Mouse (Mus musculus): ENCODE measurements around the gene Inpp5f. TPM values are rescaled to one million over a fixed set of nuclear protein-coding genes. Genes with fewer than 3 reads are reported as not detected.
A peak's percentile ranks its signal among the peaks of the same experiment; 100 is the strongest.
"Not testable (repeated sequence)": the region's sequence is repeated elsewhere in the genome, so short reads cannot be mapped to it uniquely, and the experiment has no call there.

The Inpp5f gene
- total RNA-seq, 2 experiments from 2014 or later, result 21.2 to 28.7 TPM

DNA sequence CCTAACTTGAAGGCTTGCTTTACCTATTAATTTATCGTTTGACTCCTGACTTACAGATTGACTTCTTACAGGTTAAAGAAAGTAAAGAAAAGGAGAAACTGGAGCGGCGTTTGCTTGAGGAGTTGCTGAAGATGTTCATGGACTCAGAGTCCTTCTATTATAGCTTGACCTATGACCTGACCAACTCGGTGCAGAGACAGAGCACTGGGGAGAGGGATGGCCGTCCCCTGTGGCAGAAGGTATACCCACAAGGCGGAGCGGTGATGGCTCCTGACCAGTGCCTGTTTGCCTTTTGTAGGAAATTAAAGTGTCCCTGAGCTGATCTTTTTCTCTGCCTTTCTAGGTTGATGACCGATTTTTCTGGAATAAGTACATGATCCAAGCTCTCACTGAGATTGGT is 52.8 kb downstream of the Inpp5f start:
- no peak for DNase-seq

DNA sequence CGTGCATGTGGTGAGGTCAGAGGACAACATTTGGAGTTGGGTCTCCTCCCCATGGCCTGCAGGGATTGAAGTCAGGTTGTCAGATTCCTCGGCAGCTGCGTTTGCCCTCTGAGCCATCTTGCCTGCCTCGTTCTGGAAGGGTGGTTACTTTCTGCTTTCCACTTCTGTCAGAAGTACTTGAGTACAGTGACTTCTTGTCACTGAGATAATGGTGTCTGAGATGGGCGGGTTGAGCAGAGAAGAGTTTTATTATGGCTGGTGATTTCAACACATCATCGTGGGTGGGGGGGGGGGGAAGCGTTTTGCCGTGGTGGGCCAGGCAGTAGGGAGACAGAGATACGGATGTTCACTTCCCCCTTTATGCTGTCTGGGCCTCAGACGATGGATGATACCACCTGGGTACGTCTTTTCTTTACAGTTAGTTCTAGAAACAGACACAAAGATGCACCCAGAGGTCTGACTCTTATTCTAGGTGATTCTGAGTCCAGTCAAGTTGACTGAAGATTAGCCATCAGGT is 53.8 kb downstream of the Inpp5f start:
- no peak for DNase-seq

DNA sequence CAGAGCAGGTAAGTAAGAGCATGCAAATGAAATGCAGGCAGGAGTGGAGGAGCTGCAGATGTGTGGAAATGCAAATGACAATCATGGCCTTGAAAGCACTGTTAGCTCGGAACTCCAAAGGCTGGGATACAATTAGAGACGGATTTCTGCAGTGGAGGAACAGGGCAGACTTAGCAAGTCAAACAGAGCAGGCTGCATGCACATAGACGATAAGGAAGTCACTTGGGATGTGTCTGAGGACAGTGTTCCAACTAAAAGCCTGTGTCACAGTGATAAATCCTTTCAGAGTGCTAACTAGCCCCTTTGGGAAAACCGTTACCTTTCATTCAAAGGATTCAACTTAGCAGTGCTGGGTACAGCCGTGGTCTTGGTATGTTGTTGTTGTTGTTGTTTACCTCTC is 56.7 kb downstream of the Inpp5f start:
- no peak for DNase-seq

DNA sequence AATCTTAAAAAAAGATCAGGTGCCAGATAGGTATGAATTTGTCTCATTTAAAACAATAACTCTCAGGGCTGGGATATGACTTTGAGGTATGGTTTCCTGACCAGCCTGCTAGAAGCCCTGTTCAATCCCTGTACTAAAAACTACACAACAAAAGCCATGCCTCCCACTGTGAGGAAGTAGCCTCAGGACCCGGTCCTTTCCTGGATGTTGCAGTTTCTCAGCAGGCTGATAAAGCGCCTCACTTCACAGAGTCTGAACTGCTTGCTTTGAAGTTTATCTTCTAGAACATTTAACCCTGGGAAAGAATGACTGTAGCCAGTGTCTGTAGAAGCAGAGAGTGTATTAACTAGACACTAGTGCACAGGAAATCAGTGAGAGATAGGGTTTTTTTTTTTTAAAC is 57.7 kb downstream of the Inpp5f start:
- no peak for DNase-seq

DNA sequence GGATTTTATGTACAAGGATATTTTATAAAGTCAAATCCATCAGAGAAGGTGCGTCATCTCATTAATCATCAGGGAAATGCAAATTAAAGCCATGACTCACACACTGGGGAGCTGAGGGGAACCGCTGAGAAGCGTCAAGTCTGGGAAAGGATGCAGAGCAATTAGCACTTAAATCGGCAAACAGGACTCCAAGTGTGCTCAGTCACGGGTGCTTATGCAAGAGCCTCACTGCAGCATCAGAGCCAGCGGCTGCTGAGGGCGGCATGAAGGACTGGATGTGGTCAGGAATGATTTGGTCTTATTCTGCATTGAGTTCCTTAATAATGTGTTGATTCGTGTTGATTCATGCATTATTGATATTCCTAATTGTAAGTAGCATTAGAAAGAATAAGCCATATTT is 60.8 kb downstream of the Inpp5f start:
- peak; percentile 34 to 48 for DNase-seq

DNA sequence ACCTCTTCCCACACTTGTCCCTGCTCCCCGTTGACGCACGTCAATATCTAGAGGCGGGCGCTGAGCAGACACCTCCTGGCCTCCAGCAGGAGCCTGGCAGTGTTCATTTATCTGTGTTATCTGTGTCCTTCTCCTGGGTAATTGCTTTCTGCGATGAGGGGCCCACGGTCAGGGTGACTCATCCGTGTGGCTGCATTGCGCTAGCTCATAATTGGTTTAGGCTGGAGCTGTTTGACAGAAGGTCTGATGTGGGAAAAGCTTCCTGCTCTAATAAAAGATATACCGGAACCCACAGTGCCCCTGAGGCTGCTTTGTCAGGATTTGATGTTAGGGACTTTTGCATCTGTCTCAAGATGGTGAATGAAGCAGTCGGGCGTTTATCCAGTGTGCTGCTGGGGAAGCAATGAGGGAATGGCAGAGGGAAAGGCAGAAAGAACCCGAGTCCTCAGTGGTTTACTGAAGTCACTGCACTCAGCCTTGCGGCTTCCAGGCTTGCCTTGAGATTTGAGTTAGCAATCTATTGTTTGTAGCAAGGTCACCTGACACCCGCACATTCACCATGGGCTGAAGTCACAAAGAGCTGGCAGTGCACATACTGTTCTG is 61.4 kb downstream of the Inpp5f start:
- DNase-seq, result peak; percentile 70 to 80

DNA sequence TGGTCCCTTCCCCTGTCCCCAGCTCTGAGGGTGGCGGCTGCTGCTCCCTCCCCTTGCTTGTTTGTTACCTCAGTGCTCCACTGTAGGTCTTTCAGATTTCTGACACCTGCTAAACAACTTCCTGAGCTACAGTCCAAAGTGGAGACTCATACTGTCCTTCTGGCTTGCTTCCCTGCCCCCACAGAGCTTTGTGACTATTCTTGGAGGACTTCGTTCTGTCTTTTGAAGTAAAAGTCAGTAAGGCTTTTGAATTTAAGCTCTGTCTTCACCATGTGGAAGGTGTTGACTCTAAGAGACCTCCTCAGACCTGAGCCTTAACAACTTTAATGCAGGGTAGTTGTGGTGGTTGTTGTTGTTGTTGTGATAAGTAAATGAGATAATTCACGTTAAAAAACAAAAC is 67.4 kb downstream of the Inpp5f start:
- DNase-seq, result no peak

DNA sequence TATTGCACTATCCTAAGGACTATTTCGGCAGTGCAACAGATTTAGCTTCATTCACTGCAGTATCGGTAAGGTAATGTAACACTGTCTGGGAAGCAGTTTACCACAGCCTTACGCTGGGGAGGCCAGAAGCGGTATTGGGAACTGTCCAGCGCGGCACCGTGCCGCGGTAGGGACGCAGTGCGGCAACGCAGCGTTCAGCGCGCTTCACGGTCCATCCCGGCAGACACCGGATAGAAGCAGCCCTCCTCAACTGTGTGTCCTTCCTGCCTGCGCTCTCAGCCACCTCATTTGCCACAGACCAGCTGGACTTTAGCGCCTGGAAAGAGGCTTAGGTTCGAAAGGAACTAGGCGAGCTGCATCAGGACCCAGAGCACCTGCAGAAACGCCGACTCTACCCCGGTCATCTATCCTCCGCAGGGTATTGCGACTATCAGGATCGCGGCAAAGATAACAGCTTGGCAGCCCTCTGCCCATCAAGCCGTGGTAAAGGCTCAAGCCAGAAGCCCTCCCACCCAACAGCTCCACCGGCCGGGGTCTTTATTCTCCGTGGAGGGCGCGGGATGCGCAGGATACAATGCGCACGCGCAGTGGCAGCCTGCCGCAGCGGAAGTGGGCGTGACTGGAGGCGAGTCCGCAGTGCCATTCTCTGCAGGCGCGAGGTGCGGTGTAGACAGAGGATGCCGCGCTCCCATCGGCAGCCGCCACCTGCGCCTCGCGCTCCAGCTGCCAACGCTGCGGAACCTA is 76.9 kb downstream of the Inpp5f start:
- peak; percentile 76 to 79 for DNase-seq

DNA sequence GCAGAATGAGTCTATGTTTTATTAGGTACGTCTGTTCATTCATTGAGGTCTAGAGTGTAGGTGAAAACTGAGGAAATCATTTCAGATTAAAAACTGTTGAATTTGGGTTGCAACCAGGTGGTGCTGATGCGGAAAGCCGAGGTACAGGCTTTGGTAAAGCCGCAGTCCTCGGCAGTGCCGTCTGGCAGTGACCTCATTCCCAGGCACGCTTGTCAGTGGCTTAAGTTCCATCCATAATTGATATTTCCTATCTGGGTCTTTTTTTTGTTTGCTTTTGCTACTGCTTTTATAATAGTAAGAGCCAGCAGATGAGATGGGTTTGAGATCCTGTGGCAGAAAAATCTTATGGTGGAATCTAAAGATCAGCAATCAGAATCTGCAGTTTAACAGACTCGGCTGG is 78.2 kb downstream of the Inpp5f start:
- DNase-seq, result no peak

DNA sequence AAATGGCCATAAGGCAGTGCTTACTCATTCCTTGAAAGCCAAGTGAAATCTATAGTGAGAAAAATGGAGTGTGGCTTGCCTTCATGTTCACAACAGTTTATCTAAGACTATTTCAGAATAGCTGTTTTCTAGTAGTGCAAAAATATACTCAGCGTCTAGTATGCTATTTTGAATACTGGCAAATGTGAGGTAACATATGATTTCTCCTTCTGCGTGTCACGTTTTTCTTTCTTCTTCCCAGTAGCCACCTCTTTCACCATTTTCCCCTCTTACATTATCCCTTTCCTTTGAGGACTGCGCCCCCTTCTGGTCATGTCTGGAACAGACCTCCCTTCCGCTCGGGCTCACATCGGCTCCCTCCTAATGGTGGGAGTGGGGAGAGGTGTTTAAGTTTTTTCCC is 78.9 kb downstream of the Inpp5f start:
- DNase-seq, result peak; percentile 89

DNA sequence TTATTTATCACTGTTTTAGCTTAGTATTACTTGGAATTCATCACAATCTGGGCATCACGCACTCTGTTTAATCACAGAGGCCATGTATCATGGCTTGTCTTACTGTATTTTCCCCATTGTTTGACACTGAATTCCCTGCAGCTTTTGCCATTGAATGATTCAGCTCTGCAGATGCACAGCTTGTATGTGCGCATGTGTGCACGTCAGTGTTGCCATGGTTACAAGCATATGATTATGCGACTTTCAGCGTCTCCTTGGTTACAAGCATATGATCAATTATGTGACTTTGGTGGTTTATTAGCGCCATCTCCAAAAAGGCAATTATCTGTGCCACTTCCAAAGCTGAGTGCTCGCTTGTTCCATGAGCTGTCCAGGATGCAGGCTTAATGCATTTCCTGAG is 79.7 kb downstream of the Inpp5f start:
- no peak for DNase-seq

DNA sequence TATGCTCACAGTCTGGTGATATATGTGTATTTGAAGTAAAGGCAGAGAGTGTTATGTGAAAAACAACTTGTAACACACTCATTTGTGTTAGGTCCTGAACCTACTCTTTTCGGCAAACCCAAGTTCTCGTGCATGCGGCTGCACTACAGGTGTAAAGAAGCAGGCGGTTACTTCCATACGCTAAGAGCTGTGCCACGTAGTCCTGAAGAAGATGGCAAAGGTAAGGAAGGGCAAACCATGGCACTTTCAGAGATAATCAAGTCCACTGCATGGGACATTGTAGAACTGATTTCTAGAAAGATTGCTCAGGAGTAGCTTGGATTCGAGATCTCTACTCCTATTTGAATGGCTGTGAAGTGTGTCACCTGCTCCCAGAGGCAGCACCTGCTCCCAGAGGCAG is 81.0 kb downstream of the Inpp5f start:
- no peak for DNase-seq

DNA sequence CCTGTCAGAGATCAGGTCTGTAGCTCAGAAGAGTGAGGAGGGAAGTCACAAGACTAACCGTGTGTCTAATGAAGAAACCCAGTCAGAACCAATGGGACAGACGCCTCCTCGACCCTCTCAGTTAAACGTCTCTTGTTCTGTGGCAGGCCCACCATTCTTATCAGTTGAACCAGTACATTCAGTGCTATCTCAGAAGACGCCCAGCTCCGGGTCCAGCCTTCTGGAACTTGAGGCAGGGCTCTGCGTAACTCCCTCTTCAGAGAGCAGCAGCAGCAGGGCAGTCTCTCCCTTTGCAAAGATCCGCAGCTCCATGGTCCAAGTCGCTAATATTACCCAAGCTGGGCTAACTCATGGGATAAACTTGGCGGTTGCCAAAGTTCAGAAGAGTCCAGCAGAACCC is 83.7 kb downstream of the Inpp5f start:
- no peak for DNase-seq

DNA sequence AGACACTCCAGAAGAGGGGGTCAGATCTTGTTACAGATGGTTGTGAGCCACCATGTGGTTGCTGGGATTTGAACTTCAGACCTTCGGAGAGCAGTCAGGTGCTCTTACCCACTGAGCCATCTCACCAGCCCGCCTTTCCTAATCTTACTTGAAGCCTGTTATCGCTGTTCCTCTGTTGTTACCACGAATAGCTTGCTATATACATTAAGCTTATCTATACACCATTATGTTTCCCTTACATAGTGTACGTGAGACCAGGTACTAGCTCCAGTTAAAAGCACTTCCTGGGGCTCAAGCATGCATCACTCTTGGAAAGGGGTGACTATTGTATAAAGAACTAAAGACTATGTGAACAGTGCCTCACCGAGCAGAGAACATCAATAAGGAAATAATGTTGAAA is 88.8 kb downstream of the Inpp5f start:
- not testable (repeated sequence) for DNase-seq

DNA sequence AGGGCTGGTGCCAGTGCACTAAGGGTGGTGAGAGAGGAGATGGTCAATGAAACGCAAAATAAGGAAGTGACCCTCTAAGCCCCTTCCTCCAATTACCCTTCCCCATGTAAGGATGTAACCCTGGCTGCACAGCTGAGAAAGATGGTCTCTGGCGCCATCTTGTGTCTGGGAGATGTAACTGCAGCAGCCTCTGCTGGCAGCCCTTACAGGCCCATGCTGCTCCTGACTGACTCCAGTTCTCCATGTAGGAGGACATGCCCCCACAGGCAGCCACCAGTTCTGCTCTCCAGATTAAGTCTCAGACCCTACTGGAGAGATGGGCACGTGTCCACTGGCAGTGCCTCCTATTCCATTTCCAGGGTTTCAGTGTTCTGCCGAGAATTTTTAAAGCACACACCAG is 94.6 kb downstream of the Inpp5f start:
- DNase-seq, result peak; percentile 61 to 72

DNA sequence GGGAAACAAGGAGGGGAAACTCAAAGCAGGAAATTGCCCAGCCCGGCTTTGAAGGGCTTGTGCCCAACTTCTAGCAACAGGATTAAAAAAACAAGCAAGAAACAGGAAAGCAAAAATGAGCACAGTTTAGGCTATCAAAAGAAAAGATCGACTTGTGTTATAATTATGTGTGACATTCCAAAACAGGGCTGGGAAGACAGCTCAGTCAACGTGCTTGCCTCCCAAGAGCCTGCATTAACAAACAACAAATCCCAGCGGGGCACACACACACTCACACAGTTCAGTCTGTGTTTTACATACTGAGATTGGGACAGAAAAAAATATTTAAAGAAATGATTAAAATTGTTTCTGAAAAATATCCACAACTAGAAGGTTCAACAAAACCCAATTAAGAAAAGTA is 106.9 kb downstream of the Inpp5f start:
- no peak for DNase-seq

DNA sequence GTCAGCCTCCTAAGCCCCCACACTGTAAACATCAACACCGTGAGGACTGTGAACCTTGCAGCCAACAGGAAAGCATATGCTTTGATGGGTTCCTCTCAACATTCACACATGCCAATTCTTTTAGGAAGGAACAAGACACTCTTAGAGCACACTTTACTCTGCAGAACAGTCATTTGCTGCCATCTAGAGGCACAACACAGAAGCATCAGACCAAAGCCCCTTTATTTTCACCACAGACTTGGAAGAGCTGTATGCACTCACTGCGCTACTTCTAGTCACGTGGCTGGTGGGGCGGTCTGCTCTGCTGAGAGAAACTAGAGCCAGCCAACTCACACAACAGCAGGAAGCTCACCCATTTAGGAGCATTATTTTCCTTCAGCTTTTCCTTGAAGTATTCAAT is 113.6 kb downstream of the Inpp5f start:
- peak; percentile 63 to 72 for DNase-seq

DNA sequence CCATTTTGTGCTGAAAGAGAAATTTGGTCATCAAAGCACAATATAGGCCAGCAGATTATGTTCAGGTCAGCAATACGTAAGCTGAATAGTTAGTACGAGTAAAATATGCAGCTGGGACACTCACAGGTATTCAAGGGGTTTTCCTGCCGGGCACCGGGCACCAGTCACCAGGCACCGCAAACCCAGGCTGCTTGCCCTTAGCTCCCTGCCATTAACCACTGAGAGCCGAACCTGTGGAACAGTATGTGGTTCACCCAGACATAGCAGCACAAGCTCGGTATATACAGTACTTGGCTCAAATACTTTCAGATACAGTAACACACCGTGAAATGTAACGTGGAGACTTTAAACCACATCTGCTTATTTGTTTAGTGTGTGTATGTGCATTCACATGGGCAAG is 114.1 kb downstream of the Inpp5f start:
- no peak for DNase-seq

DNA sequence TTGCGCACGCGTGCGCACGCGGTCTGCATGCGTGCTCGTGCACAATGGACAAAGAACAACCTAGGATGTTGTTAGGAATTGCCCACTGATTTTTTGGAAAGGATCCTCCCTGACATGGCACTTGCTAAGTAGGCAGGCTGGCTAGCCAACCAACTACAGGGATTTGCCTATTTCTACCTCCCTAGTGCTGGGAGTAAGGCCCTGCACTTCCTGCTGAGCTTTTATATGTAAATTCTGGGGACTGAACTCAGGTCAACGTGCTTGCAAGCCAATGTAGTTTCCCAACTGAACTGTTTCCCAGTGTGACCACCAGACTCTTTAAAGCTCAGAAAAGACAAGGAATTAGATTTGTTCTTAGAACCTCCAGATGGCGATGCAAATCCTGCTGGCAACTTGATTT is 115.9 kb downstream of the Inpp5f start:
- no peak for DNase-seq

DNA sequence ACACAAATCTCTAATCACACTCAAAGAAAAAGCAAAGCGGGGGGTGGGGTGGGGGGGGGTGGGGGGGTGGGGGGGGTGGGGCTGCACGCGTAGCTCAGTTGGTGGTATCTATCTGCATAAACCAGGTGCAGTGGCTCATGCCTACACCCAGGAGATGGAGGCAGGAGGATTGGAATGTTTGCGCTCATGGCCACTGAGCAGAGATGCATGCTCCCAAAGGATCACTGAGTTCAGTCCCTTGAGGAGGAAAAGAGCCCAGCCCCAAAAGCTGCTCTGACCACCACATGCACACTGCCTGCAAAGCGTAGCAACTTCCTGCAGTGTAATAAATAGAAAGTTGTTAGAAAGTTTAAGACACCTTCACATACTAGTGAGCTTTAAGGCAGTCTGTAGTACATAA is 116.6 kb downstream of the Inpp5f start:
- DNase-seq, result no peak

DNA sequence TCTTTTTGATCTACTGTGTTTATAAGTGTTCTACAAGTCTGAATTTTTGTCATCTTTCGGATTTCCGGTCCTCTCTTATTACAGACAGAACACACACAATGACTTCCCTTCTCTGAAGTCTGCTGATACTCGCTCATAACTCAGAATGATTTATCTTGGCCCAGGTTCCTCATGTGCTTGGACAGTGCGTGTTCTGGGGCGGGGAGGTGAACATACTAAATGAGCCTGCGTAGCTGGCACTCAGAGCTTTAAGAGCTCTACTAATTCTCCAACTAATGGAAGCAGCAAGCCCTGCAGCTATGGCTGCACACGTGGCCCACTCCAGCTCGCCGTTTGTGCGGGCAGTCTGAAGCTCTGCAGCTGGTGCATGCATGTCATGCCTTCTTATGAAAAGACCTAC is 117.6 kb downstream of the Inpp5f start:
- no peak for DNase-seq

DNA sequence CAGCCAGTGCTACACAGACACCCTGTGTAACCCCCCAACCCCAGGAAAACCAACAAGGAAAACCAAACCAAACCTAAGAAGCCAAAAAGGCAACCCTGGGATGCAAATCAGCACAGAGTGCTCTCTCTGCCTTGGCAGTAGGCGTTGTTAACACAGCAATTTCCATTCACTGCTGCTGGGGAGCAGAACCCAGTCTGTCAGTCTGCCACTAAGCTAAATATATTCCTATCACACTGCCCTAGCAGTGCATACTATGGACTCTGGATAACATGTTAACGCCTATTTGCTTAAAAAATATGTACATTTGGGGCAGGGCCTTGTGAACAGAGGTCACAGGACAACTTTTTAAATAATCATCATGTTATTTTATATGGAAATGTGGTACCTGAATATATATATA is 120.5 kb downstream of the Inpp5f start:
- no peak for DNase-seq

DNA sequence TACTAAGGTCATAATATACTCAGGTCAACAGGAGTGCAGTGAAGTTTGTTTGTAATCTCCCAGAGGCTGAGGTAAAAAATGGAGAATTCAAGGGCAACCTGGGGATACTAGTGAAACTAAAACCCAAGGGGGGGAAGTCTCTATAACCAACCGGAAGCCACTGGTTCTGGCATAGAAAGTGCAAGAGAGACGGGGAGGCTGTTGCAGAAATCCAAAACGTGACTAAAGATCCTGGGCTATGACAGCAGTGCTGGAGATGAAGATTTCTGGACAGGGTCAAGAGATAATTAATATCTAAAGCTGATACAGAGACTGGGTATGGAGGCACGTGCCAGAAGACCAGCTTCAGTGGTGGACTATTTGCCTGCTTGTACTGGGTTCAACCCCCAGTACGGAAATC is 126.9 kb downstream of the Inpp5f start:
- DNase-seq, result no peak

DNA sequence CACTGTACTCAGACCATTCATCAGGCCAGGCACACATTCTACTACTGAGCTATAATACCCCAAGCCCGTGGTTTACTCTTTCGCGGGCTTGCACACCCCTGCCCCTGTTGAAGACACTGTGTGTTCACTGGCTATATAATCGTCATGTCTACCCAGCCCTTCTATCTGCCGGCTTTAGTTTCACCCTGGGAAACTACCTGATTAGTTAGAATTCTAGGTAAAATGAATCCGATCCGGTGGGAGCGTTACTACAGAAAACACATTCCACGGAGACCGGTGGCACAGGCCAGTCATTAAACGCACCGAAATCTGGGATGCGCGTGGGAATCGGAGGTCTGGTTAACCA is 128.0 kb downstream of the Inpp5f start:
- DNase-seq, result no peak
